Mouse (Mus musculus) cortical plate, adult 2 months (tissue): ENCODE results near the gene Slc26a10. TPM values are rescaled to one million over a fixed set of nuclear protein-coding genes. Genes with fewer than 3 reads are reported as not detected.

Source experiments
- H3K27ac ChIP-seq: fragments of 200-500 bp; 2 replicates; pipeline ENCODE4 v1.5.1; 2012; ENCODE audit warnings: low read length, control low read depth, inconsistent platforms; ENCODE audit not compliant: insufficient read depth
- H3K4me1 ChIP-seq: fragments of 200-500 bp; 2 replicates; pipeline ENCODE4 v1.6.1; 2011; ENCODE audit warnings: low read length; ENCODE audit not compliant: control insufficient read depth, insufficient read depth
- H3K4me3 ChIP-seq: fragments of 200-500 bp; 2 replicates; pipeline ENCODE4 v1.5.1; 2011; ENCODE audit warnings: mild to moderate bottlenecking, low read length, control low read depth; ENCODE audit not compliant: insufficient read depth
- CTCF ChIP-seq: fragments of 200-500 bp; IDR thresholded peaks from 2 replicates; pipeline ENCODE4 v1.5.1; 2011; ENCODE audit warnings: mild to moderate bottlenecking, control low read depth, low read length; ENCODE audit not compliant: insufficient read depth; ENCODE audit errors: extremely low read depth
- POLR2A ChIP-seq: fragments of 200-500 bp; IDR thresholded peaks from 2 replicates; pipeline ENCODE4 v1.6.1; 2011; ENCODE audit warnings: mild to moderate bottlenecking, low read length, control low read depth; ENCODE audit not compliant: insufficient read depth; ENCODE audit errors: extremely low read depth
- polyA plus RNA-seq: library from polyadenylated mRNA; depleted of rRNA; stranded (reverse); fragments of >200 nt; gene quantifications from 2 replicates; pipeline ENCODE4 v1.2.3, GENCODE M21; 2012

Gene Slc26a10
- polyA plus RNA-seq, 1 experiment = 8.7 TPM

DNA sequence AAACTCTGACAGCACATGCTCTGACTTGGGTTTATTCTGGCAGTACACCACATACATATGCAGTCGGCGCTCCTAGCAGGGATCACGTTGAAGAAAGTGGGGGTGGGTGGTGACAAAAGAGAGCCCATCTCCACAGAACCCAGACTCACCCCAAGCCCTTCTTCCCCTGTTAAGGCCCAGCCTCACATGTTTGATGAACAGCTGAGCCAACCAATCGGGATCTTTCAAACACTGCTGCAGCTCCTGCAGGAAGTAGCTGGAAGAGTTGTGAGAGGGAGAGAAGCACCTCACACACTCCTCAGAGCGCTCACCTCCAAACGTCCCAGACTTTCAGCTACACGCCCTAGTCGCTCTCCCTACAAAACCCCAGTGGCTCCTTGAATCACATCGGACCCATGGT is 4.7 kb upstream of the Slc26a10 start:
- Histone ChIP-seq H3K27ac (no peak overlapping the region), H3K4me1 (peaks cover 3% of the 10 kb centered on the region)

DNA sequence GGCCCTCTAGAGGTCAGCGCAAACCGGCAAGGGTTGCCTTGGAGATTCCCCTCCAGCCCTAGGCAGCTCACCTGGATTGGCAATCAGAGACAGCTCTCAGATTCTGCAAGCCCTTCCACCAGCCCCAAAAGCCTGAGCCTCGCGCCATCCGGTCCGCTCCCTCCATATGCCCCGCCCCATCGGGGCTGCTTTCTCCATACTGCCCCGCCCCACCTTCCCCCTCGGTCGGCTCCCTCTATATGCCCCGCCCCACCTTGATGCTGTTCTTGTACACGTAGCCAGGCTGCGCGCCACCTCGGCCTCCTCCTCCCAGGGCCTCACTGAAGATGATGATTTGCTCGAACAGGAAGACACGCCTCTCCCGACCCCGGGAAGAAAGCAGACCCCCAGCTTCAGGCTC is 3.3 kb upstream of the Slc26a10 start:
- no peak for TF ChIP-seq POLR2A
- TF ChIP-seq CTCF = no peak
- Histone ChIP-seq H3K27ac (no peak overlapping the region), H3K4me1 (peaks cover 5% of the 10 kb centered on the region; the same call in 1 of the 2 replicates), H3K4me3 (no peak overlapping the region)

More for the DNA sequence above, 4.7 kb upstream of the Slc26a10 start:
- H3K4me3 ChIP-seq = no peak overlapping the region
- no peak for TF ChIP-seq POLR2A
- TF ChIP-seq CTCF = no peak

DNA sequence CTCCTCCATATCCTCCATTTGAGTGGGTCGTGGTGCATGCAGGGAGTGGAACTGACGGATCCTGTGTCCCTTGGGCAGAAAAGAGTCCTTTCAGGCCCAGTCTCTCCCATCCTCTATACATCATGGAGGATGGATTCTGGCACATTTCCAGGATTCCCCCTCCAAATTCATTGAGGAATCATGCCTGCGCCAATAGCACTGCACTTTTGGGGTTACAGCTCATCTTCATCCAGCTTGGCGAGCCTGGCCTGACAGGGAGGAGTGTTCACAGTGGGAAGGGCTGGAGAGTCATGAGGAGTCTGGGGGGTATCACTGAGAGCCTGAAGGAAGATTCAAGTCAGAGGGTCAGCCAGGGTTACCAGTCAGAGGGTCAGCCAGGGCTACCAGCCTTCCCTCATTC is 2.2 kb upstream of the Slc26a10 start:
- TF ChIP-seq CTCF (no peak), POLR2A (no peak)
- Histone ChIP-seq H3K4me3 (no peak overlapping the region), H3K4me1 (peaks cover 8% of the 10 kb centered on the region; the same call in 1 of the 2 replicates), H3K27ac (no peak overlapping the region)

DNA sequence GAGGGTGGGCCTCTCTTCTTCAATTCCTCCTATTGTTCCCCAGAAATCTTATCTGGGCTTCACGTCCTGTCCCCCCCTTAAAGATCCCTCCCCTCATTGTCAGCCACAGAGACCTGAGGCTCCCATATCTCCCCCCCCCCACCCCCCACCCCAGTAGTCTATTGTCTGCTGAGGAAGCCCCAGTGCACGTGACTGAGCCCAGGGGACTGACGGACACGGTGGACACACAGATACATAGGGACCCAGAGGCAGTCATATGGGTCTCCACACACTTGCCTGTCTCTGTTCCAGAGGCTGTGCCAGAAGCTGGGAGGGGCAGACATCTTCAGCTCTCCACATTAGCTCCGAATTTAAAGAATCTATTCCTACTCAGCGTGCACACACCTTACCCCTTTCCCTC is 1.1 kb upstream of the Slc26a10 start:
- Histone ChIP-seq H3K4me1 (peaks cover 8% of the 10 kb centered on the region; the same call in 1 of the 2 replicates), H3K4me3 (no peak overlapping the region), H3K27ac (no peak overlapping the region)
- TF ChIP-seq CTCF (no peak), POLR2A (no peak)

DNA sequence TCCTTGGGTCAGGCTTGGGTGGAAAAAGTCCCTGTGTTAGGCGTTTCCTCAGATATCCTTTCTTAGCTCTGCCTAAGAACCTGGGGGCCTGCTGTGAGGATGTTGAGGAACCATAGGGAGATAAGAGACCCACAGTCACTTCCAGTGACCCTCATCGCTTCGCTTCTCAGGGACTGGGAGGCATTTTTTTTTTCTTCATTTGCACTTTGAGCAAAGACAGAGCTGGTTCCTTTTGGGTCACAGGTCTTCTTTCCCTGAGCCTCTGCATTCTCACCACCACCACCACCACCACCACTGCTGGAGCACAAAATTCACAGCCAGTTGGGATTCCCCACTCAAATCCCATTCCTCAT is 226 bp upstream of the Slc26a10 start:
- peaks cover 8% of the 10 kb centered on the region; the same call in 1 of the 2 replicates for H3K4me1 ChIP-seq
- no peak overlapping the region for H3K27ac ChIP-seq
- H3K4me3 ChIP-seq = no peak overlapping the region
- TF ChIP-seq POLR2A = no peak
- TF ChIP-seq CTCF = no peak

DNA sequence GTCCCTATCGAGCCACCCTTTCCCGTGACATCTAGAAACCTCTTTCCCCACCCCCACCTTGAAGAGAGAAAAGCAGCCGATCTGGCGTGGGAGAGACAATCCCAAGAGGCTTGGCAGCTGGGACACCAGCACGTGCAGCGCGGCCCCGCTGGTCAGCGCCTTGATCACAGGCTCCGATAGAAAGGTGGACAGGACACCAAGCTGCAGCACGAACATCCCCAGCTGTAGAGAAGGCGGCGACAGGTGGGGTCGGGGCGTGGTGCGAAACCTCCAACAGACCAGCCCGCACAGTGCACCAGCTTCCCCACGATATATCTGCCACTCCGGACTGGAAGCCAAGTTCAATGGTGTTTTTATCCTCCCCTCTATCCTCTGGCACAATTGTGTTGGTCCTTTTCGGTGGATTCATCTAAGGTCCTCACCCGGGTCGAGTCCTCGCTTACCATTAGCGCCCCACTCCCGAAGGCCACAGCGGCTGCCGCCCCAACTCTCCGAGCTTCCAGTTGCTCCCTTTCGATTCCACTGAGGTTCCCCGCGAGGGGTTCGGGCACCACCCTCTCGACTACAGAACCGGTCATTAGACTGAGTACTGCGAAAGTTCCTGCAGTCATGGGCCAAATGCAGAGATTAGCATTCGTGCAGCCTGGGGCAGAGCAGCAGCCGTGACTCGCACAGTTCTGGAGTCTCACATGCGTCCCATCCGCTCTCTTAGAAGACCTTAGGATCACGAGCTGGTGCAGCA is 2.0 kb downstream of the Slc26a10 start:
- H3K4me3 ChIP-seq = peak overlapping the region; percentile 22
- TF ChIP-seq POLR2A (no peak), CTCF (no peak)

DNA sequence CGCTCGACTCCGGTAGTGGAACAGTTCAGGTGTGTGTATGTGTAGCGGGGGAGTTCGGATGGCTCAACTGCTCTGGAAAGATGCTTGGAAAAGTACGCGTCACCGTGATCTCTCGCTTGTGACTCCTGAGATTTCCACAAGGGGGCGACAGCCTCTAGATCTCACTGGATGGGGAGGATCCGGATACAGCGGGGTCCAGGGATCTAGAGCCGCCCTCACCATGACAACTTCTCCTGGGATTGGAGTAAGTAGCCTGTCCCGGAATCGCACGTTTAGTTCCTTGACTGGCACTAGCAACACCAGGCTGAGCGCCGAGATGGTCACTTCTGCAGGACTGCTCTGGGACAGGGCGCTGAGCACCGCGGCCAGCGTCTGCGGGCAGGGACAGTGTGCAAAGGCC is 2.7 kb downstream of the Slc26a10 start:
- Histone ChIP-seq H3K27ac (no peak overlapping the region), H3K4me1 (peaks cover 8% of the 10 kb centered on the region; the same call in 1 of the 2 replicates), H3K4me3 (peak overlapping the region; percentile 22)
- peak; percentile 76 for TF ChIP-seq CTCF
- no peak for TF ChIP-seq POLR2A

More for the DNA sequence above, 2.0 kb downstream of the Slc26a10 start:
- Histone ChIP-seq H3K27ac (no peak overlapping the region), H3K4me1 (peaks cover 8% of the 10 kb centered on the region; the same call in 1 of the 2 replicates)

DNA sequence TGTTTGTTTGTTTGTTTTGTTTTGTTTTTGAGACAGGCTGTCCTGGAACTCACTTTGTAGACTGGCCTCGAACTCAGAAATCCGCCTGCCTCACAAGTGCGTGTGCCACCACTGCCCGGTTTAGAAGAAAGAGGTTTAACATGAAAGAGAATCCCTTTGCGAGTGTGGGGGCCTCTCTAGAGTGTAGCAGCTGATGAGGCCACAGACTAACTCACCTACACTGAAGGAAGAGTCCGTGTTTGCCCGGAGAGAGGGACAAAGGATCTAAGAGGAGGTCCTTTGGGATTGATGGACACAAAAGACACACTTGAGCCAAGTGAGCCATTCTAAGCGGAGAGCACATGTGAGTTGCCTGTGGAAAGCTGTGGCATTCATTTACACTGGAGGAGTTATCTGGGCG is 3.2 kb downstream of the Slc26a10 start:
- TF ChIP-seq POLR2A = no peak
- TF ChIP-seq CTCF = no peak
- H3K4me3 ChIP-seq = no peak overlapping the region
- H3K27ac ChIP-seq = no peak overlapping the region
- H3K4me1 ChIP-seq = peaks cover 8% of the 10 kb centered on the region; the same call in 1 of the 2 replicates

DNA sequence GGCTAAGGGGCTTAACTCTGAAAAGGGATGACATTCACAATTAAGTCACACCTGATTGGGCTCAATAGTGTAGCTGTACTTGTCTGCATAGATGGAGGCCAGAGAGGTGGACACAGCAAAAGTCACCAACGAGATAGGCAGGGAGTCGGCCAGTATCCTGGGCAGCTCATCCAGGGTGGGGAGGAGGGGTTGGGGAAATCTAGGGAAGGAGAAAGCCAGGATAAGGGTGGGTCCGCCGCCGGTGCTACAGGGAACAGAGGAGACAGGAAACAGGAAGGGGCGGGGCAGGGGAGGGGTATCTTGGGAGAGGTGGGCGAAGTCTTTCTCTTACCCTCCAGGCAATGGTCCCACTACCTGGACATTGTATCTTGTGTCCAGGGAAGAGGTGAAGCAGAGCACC is 3.7 kb downstream of the Slc26a10 start:
- TF ChIP-seq CTCF = no peak
- TF ChIP-seq POLR2A = no peak
- Histone ChIP-seq H3K4me3 (no peak overlapping the region), H3K27ac (no peak overlapping the region), H3K4me1 (peaks cover 8% of the 10 kb centered on the region; the same call in 1 of the 2 replicates)

DNA sequence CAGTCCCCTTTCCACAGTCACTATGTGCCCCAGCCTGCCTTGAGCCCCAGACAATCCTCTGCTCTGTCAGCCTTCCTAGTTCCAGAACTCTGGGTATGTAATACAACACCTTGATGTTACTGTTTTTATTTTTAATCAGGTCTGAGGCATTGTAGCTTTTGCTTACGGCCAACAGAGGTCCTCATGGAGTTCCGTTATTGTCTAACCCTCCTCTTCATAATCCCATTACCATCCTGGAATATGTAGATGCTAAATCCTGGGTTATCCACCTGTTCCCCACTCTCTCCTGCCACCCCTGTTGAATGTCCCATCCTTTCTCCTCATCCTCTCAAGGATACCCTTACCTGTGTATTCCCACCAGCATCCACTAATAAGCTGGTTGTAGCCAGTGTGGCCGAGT is 4.2 kb downstream of the Slc26a10 start:
- no peak overlapping the region for H3K4me3 ChIP-seq
- TF ChIP-seq POLR2A (no peak), CTCF (no peak)
- peaks cover 8% of the 10 kb centered on the region; the same call in 1 of the 2 replicates for H3K4me1 ChIP-seq
- H3K27ac ChIP-seq = no peak overlapping the region

DNA sequence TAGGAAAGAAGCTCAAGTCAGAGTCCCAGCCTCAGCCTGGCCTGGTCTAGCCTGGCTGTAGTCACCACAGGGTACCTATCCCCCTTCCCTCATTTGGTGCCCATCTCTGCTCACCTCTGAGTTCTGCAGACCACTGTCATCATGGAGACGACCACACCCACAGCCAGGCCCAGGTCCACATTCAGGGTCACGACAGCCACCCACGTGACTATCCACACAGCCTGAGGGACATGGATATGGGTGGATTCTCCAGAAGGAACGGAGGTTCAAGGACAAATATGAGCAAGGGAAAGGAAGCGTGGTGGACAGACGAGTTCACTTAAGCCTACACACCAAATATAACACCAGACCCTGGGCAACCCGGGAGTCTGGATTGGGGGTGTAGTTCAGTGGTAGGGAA is 6.3 kb downstream of the Slc26a10 start:
- Histone ChIP-seq H3K4me3 (no peak overlapping the region), H3K4me1 (peaks cover 4% of the 10 kb centered on the region; the same call in 1 of the 2 replicates), H3K27ac (no peak overlapping the region)
- TF ChIP-seq POLR2A (no peak), CTCF (no peak)
